ENCODE assay signal across 1 mouse cellular context in genomic region chr5:34168950-34169891, GRCm38 (mm10).
TF ChIP-seq lines count a peak whose summit lies in the region.

Gene Poln, minus strand, starts transcription at chr5:34169448.
Gene Haus3, minus strand, starts transcription at chr5:34169527.

TF ChIP-seq in CH12.LX, 34 proteins besides CTCF, POLR2A, EP300 and RAD21 (continued from another document):
- TF ChIP-seq ETS1 (conservative IDR thresholded peaks at IDR 0.05; ENCODE audit: low read depth, low read length) = no peak; the same call in 1 of the 2 replicates
- no peak for TF ChIP-seq CHD1 (IDR thresholded peaks at IDR 0.05; ENCODE audit: low read depth, low read length)
- peak; percentile 81 for TF ChIP-seq SIN3A (IDR thresholded peaks at IDR 0.05; ENCODE audit: low read length)
- peak; percentile 70; the same call in 1 of the 2 replicates for TF ChIP-seq MXI1 (IDR thresholded peaks at IDR 0.05; ENCODE audit: low read depth, low read length)
- no peak; the same call in 1 of the 2 replicates for TF ChIP-seq TCF12 (IDR thresholded peaks at IDR 0.05; ENCODE audit: low read depth, low read length)
- TF ChIP-seq GABPA (IDR thresholded peaks at IDR 0.05; ENCODE audit: insufficient replicate concordance, low read depth, low read length) = no peak
- no peak for TF ChIP-seq PAX5 (IDR thresholded peaks at IDR 0.05; ENCODE audit: low read length)
- peak; percentile 90 for TF ChIP-seq NRF1 (IDR thresholded peaks at IDR 0.05; ENCODE audit: low read depth, low read length)
- TF ChIP-seq ZNF384 (IDR thresholded peaks at IDR 0.05; ENCODE audit: low read depth, low read length) = no peak
- no peak for TF ChIP-seq USF2 (conservative IDR thresholded peaks at IDR 0.05; ENCODE audit: low read depth, low read length)
- TF ChIP-seq BHLHE40 (IDR thresholded peaks at IDR 0.05; ENCODE audit: low read depth, low read length) = peak; percentile 51
- TF ChIP-seq MAX (IDR thresholded peaks at IDR 0.05; ENCODE audit: low read length) = no peak
- no peak for TF ChIP-seq ZC3H11A (IDR thresholded peaks at IDR 0.05; ENCODE audit: low read depth, low read length)
- no peak for TF ChIP-seq MAFK (IDR thresholded peaks at IDR 0.05; ENCODE audit: insufficient replicate concordance, low read length)
- TF ChIP-seq NELFE (IDR thresholded peaks at IDR 0.05; ENCODE audit: low read depth, low read length) = peak; percentile 71
- 0 out of 2 replicates have a peak, but pooled peaks have one; percentile 36 for TF ChIP-seq MYC (IDR thresholded peaks at IDR 0.05; ENCODE audit: low read depth, low read length)
- no peak for TF ChIP-seq IRF4 (IDR thresholded peaks at IDR 0.05; ENCODE audit: low read depth, low read length)
- 0 out of 2 replicates have a peak, but pooled peaks have one; percentile 43 for TF ChIP-seq KAT2A (IDR thresholded peaks at IDR 0.05; ENCODE audit: insufficient replicate concordance, low read length)
